Mouse (Mus musculus) cortical plate, adult 2 months (tissue): ENCODE measurements around the gene Fam71f2. TPM values are rescaled to one million over a fixed set of nuclear protein-coding genes. Genes with fewer than 3 reads are reported as not detected.

ENCODE experiments used
- H3K27ac ChIP-seq: fragments of 200-500 bp; 2 replicates; pipeline ENCODE4 v1.5.1; 2012; ENCODE audit warnings: low read length, control low read depth, inconsistent platforms; ENCODE audit not compliant: insufficient read depth
- H3K4me1 ChIP-seq: fragments of 200-500 bp; 2 replicates; pipeline ENCODE4 v1.6.1; 2011; ENCODE audit warnings: low read length; ENCODE audit not compliant: control insufficient read depth, insufficient read depth
- H3K4me3 ChIP-seq: fragments of 200-500 bp; 2 replicates; pipeline ENCODE4 v1.5.1; 2011; ENCODE audit warnings: mild to moderate bottlenecking, low read length, control low read depth; ENCODE audit not compliant: insufficient read depth
- CTCF ChIP-seq: fragments of 200-500 bp; IDR thresholded peaks from 2 replicates; pipeline ENCODE4 v1.5.1; 2011; ENCODE audit warnings: mild to moderate bottlenecking, control low read depth, low read length; ENCODE audit not compliant: insufficient read depth; ENCODE audit errors: extremely low read depth
- POLR2A ChIP-seq: fragments of 200-500 bp; IDR thresholded peaks from 2 replicates; pipeline ENCODE4 v1.6.1; 2011; ENCODE audit warnings: mild to moderate bottlenecking, low read length, control low read depth; ENCODE audit not compliant: insufficient read depth; ENCODE audit errors: extremely low read depth
- polyA plus RNA-seq: library from polyadenylated mRNA; depleted of rRNA; stranded (reverse); fragments of >200 nt; gene quantifications from 2 replicates; pipeline ENCODE4 v1.2.3, GENCODE M21; 2012

Gene Fam71f2
- polyA plus RNA-seq, 1 experiment, result 1.7 TPM

- peak within 1 kb of the TSS; percentile 86 for H3K4me3 ChIP-seq
- H3K4me1 ChIP-seq, result no peaks in the 10 kb centered on the region
- no peak within 1 kb of the TSS for H3K27ac ChIP-seq
- TF ChIP-seq POLR2A (peak; percentile 80; the same call in 1 of the 2 replicates), CTCF (no peak)
These were observed 6.9 kb upstream of the Fam71f2 start, which contains the start of gene Hilpda for GRCm38 (mm10) chr6:29272312-29273072. TSS of gene Hilpda (plus strand) at chr6:29272488.

GRCm38 (mm10) chr6:29276746-29277145, 2.6 kb upstream of the Fam71f2 start:
- no peak overlapping the region for H3K4me3 ChIP-seq
- no peak overlapping the region for H3K27ac ChIP-seq
- H3K4me1 ChIP-seq, result no peaks in the 10 kb centered on the region; the same call in 1 of the 2 replicates
- TF ChIP-seq CTCF (no peak), POLR2A (no peak)

GRCm38 (mm10) chr6:29278513-29279267, 703 bp upstream of the Fam71f2 start:
- Histone ChIP-seq H3K4me3 (no peak overlapping the region), H3K4me1 (no peaks in the 10 kb centered on the region; the same call in 1 of the 2 replicates), H3K27ac (no peak overlapping the region)
- peak; percentile 51 for TF ChIP-seq CTCF
- TF ChIP-seq POLR2A, result no peak

GRCm38 (mm10) chr6:29280671-29281070, 1.3 kb downstream of the Fam71f2 start:
- Histone ChIP-seq H3K27ac (no peak overlapping the region), H3K4me3 (no peak overlapping the region), H3K4me1 (no peaks in the 10 kb centered on the region; the same call in 1 of the 2 replicates)
- no peak for TF ChIP-seq POLR2A
- no peak for TF ChIP-seq CTCF

GRCm38 (mm10) chr6:29286870-29287269, 7.5 kb downstream of the Fam71f2 start:
- TF ChIP-seq CTCF, result no peak
- no peak for TF ChIP-seq POLR2A
- Histone ChIP-seq H3K4me1 (no peaks in the 10 kb centered on the region), H3K27ac (no peak overlapping the region), H3K4me3 (no peak overlapping the region)

GRCm38 (mm10) chr6:29287481-29287880, 8.1 kb downstream of the Fam71f2 start:
- Histone ChIP-seq H3K4me3 (no peak overlapping the region), H3K27ac (no peak overlapping the region)
- TF ChIP-seq POLR2A (no peak), CTCF (no peak)

GRCm38 (mm10) chr6:29287944-29288343, 8.6 kb downstream of the Fam71f2 start:
- TF ChIP-seq CTCF (no peak), POLR2A (no peak)

More at GRCm38 (mm10) chr6:29287481-29287880, 8.1 kb downstream of the Fam71f2 start:
- H3K4me1 ChIP-seq, result no peaks in the 10 kb centered on the region

GRCm38 (mm10) chr6:29288651-29289050, 9.3 kb downstream of the Fam71f2 start:
- no peak overlapping the region for H3K4me3 ChIP-seq
- TF ChIP-seq CTCF, result no peak
- TF ChIP-seq POLR2A, result no peak

More at GRCm38 (mm10) chr6:29287944-29288343, 8.6 kb downstream of the Fam71f2 start:
- no peak overlapping the region for H3K4me3 ChIP-seq
- no peak overlapping the region for H3K27ac ChIP-seq
- no peaks in the 10 kb centered on the region for H3K4me1 ChIP-seq

GRCm38 (mm10) chr6:29299112-29299511, 19.7 kb downstream of the Fam71f2 start:
- Histone ChIP-seq H3K4me3 (no peak overlapping the region), H3K4me1 (no peaks in the 10 kb centered on the region), H3K27ac (no peak overlapping the region)
- no peak for TF ChIP-seq CTCF
- TF ChIP-seq POLR2A, result no peak

More at GRCm38 (mm10) chr6:29288651-29289050, 9.3 kb downstream of the Fam71f2 start:
- H3K4me1 ChIP-seq, result no peaks in the 10 kb centered on the region
- H3K27ac ChIP-seq, result no peak overlapping the region

- no peak for TF ChIP-seq POLR2A
- no peak for TF ChIP-seq CTCF
- Histone ChIP-seq H3K27ac (no peak overlapping the region), H3K4me1 (no peaks in the 10 kb centered on the region), H3K4me3 (no peak overlapping the region)
These were observed 23.9 kb downstream of the Fam71f2 start for GRCm38 (mm10) chr6:29303251-29303650.
